Mouse (Mus musculus): ENCODE data around the gene Txn2.
"Not testable (repeated sequence)": the region's sequence is repeated elsewhere in the genome, so short reads cannot be mapped to it uniquely, and the experiment has no call there.

Txn2 gene

DNA sequence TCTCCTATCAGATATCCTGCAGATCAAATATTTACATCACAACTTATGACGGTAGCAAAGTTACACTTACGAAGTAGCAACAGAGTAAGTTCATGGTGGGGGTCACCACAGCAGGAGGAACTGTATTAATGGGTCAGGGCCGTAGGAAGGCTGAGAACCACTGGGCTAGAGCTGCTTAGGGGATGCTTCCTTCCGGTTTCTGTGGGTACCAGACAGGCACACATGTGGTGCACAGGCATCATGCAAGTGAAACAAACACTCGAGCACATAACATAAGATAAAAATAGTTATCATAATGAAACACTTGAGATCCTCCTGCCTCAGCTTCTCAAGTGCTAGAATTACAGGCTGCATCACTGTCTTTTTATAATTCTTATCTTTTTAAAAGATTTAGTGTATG is 48.1 kb downstream of the Txn2 start:
- DNase-seq (ENCODE audit: low read depth, low spot score): no peak

- DNase-seq (ENCODE audit: low read depth, low spot score): peak; percentile 49
Observed at GRCm38 (mm10) chr15:77879756-77880155, 49.0 kb downstream of the Txn2 start.

- no peak for DNase-seq (ENCODE audit: low read depth, low spot score)
Observed at GRCm38 (mm10) chr15:77877209-77877608, 51.6 kb downstream of the Txn2 start.

GRCm38 (mm10) chr15:77876716-77877115 is 52.1 kb downstream of the Txn2 start:
- peak; percentile 59 for DNase-seq (ENCODE audit: low read depth, low spot score)

DNA sequence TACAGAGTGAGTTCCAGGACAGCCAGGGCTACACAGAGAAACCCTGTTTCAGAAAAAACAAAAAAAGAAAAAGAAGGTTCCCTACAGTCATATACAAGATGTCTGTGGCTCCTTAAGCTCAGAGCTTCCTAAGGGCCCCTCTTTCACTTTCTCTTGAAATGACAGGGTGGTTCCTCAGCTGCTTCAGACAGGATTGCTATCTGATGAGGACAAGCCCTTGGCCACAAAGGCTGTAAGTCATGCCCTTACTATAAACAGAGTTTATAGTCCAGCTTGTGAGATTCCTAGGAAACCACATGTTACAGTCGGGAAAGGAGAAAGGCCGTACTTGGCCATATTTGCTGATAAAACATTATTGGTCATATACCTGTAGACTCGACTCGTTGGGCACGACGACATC is 52.9 kb downstream of the Txn2 start:
- DNase-seq (ENCODE audit: low read depth, low spot score): no peak

- DNase-seq (ENCODE audit: low read depth, low spot score): no peak
Observed at GRCm38 (mm10) chr15:77874807-77875206, 54.0 kb downstream of the Txn2 start.

- DNase-seq (ENCODE audit: low read depth, low spot score): no peak
Observed at GRCm38 (mm10) chr15:77874310-77874709, 54.5 kb downstream of the Txn2 start.

- no peak for DNase-seq (ENCODE audit: low read depth, low spot score)
Observed at GRCm38 (mm10) chr15:77873564-77873963, 55.2 kb downstream of the Txn2 start.

DNA sequence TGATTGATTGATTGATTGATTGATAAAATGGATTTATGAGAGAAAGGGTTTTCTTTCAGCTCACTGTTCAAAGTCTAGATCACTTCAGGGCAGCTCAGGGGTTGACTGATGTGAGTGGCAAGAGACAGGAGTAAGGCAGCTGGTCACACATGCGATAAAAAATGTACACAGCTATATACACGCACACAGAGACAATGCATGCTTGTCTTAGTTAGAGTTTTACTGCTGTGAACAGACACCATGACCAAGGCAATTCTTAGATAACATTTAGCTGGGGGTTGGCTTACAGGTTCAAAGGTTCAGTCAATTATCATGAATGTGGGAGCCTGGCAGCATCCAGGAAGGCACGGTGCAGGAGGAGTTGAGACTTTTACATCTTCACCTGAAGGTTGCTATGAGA is 55.8 kb downstream of the Txn2 start:
- DNase-seq (ENCODE audit: low read depth, low spot score): no peak

GRCm38 (mm10) chr15:77868340-77868739 is 60.5 kb downstream of the Txn2 start:
- DNase-seq (ENCODE audit: low read depth, low spot score): peak; percentile 53

DNA sequence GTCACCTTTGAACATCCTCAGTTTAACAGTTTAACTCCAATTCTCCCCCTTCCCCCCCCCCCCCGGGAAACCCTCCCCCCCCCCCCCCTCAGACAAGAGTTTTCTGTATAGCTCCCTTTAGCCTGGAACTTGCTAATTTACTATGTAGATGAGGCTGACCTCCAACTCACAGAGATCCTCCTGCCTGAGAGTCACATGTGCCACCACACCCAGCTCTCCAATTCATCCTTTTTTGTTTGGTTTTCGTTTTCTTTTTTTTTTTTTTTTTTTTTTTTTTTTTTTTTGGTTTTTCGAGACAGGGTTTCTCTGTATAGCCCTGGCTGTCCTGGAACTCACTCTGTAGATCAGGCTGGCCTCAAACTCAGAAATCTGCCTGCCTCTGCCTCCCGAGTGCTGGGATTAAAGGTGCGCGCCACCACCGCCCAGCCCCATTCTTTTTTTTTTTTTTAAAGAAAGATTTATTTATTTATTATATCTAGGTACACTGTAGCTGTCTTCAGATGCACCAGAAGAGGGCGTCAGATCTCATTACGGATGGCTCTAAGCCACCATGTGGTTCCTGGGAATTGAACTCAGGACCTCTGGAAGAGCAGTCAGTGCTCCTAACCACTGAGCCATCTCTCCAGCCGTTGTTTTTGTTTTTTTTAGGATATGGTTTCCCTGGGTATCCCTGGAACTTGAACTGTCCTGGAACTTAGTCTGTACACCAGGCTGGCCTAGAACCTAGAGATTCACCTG is 61.4 kb downstream of the Txn2 start:
- not testable (repeated sequence) for DNase-seq (ENCODE audit: low read depth, low spot score)

DNA sequence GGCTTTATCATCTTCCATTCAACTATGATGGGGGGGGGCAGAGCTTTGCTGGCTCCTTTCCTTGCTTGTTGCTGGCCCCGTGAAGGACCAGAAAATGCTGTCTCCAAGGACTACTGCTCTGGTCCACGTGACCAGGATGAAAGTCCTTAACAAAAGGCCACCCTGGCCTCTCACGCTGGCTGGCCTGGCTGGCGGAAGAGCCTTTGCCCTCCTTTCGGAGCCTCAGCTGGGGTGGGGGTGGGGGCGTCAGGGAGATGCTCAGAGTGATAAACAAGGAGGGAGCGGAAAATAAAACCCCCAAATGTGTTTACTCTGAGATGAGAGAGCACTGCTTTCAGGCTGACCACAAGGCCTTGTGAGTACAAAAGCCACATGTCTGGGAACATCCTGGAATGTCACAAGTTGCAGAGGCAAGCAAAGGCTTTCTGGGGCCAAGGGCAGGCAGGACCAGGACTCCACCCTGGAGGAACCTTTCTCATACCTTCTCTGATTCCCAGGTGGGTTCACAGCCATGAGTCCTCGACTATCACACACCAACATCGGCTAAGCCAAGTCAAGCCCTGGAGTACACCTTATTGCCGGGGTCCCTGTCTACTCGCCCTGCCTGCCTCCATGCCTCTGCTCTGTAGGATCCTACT is 62.1 kb downstream of the Txn2 start:
- DNase-seq (ENCODE audit: low read depth, low spot score): peak; percentile 36

All from 3T3-L1 (cell line).